ENCODE assay signal across 9 mouse cellular contexts in genomic region chr12:105960592-105961330, GRCm38 (mm10). TPM values are rescaled to one million over a fixed set of nuclear protein-coding genes. Genes with fewer than 3 reads are reported as not detected.
DNase-seq lines count a peak whose midpoint lies in the region; TF ChIP-seq lines count a peak whose summit lies in the region.
"Had no signal": no experiment of that assay in that cellular context is flagged by ENCODE, and none has a peak within 500 bp of the region (broad histone marks: within the 10 kb centered on the region; RNA-seq: fewer than 3 reads in every experiment).

No protein-coding gene starts in this region.

- peak; percentile 42 for DNase-seq in embryo, embryonic 10.5 days (ENCODE audit: low spot score)
- no peak for DNase-seq in embryo, embryonic 10 days (ENCODE audit: low spot score)
- peak; percentile 72 to 80 for DNase-seq in frontal cortex, adult 2 months (ENCODE audit: extremely low spot score in 1 of 2, low spot score in 1 of 2)
- DNase-seq in left cerebral cortex, adult 8-10 months (ENCODE audit: low spot score in 2 of 2) = peak; percentile 48 to 73
- peak; percentile 36 for DNase-seq in retina, postnatal 1 day
- DNase-seq in gastrocnemius, adult 2 months = no peak
- no peak for DNase-seq in gastrocnemius, adult 18-20 months (ENCODE audit: low spot score)
- DNase-seq in gastrocnemius, postnatal 14 days = no peak
- DNase-seq: liver, embryonic 13.5 days had no signal

- no peak overlapping the region; the same call in 1 of the 2 replicates for H3K27ac ChIP-seq in gastrocnemius, adult 2 months
- H3K27ac ChIP-seq: liver, embryonic 13.5 days had no signal

- no peak overlapping the region for H3K4me3 ChIP-seq in gastrocnemius, adult 2 months
- H3K4me3 ChIP-seq: liver, embryonic 13.5 days had no signal

- intact Hi-C loops in gastrocnemius, adult 2 months (cut with DNase I) = no loop called here
- intact Hi-C loops in gastrocnemius, postnatal 14 days (cut with DNase I; ENCODE audit: low total_unique reads) = loop anchor here (5.0 kb wide), 1 partner anchor 123 kb away; no protein-coding TSS in a partner anchor

- no peak for TF ChIP-seq CTCF in gastrocnemius, adult 2 months (IDR thresholded peaks at IDR 0.05)

RNA-seq across cellular contexts. Expression of gene Vrk1, which starts 49.3 kb away (rescaled TPM):
- polyA plus RNA-seq in frontal cortex, adult 2 months (2012; rRNA removed) = 16.4 and 17.7 TPM in 2 replicates
- total RNA-seq in left cerebral cortex, adult 8-10 months (2022) = 10 to 100 TPM; 19.4 to 24.9 (median 20.6) TPM
- 1 to 10 TPM; 4.0 to 5.0 TPM for total RNA-seq in gastrocnemius, adult 2 months (2021)
- 1 to 10 TPM; 3.8 to 4.6 TPM for total RNA-seq in gastrocnemius, adult 18-20 months (2021)
- total RNA-seq in gastrocnemius, postnatal 14 days (2021) = 1 to 10 TPM; 5.2 to 6.1 TPM

Comparison
In these comparisons a context has a peak if more than half of its experiments do, and no peak if none do; other contexts are left out.
1. DNase-seq: peak in embryo, embryonic 10.5 days (single experiment), frontal cortex, adult 2 months (2 of 2), left cerebral cortex, adult 8-10 months (2 of 2) and retina, postnatal 1 day (single experiment); none in embryo, embryonic 10 days (single experiment), gastrocnemius, adult 2 months (single experiment), gastrocnemius, adult 18-20 months (single experiment) and gastrocnemius, postnatal 14 days (single experiment).